Mouse (Mus musculus): ENCODE measurements around the gene Laptm4a.

Gene Laptm4a

GRCm38 (mm10) chr12:8921394-8922368 lies at the start of gene Laptm4a:
Gene Laptm4a (plus strand): TSS chr12:8921664.
- DNase-seq (ENCODE audit: low spot score in 2 of 2): peak; percentile 95 to 96

- DNase-seq (ENCODE audit: low spot score in 2 of 2): no peak
Observed at GRCm38 (mm10) chr12:8875583-8875982, 45.9 kb upstream of the Laptm4a start.

- DNase-seq (ENCODE audit: low spot score in 2 of 2): peak; percentile 37 to 48
Observed at GRCm38 (mm10) chr12:8876865-8877264, 44.6 kb upstream of the Laptm4a start.

GRCm38 (mm10) chr12:8877413-8877812 lies 44.1 kb upstream of the Laptm4a start:
- DNase-seq (ENCODE audit: low spot score in 2 of 2): no peak

- DNase-seq (ENCODE audit: low spot score in 2 of 2): no peak
Observed at GRCm38 (mm10) chr12:8878752-8879151, 42.7 kb upstream of the Laptm4a start.

GRCm38 (mm10) chr12:8879389-8879788 lies 42.1 kb upstream of the Laptm4a start:
- no peak for DNase-seq (ENCODE audit: low spot score in 2 of 2)

DNA sequence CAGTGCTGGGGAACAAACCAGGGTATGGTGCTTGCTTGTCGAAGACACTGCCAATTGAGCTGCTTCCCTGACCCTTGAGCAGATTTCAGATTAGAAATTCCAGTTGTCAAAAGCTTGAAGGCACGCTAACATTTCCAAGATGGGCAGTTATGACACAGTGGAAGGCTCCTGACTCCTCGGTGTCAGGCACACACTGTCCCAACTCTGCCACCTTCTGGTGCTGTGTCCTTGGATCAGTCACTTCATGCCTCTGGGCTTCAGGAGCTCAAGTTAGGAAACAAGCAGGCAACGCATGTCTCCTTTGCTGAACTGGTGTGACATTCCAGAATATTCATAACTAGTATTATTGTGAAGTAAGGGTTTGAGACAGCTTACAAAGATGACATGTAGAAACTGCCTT lies 39.7 kb upstream of the Laptm4a start:
- DNase-seq (ENCODE audit: low spot score in 2 of 2): peak in 1 of 2 experiments; percentile 61

DNA sequence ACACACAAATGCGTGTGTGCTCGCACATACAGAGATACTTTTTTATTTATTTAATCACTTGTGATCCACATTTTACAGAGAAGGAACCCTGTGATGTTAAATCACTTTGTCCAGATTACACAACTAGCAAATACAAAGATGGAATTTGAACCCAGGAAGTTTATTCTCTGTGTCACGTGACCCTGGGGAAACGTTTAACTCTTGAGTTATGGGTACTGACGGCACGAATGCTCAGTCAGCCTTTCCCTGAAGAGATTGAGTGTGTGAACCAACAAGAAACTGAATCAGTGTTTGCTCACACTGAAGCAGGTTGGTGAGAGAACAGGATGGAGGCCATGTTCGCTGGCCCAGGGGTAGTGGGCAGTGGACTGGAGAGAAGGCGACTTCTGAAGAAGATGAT lies 39.1 kb upstream of the Laptm4a start:
- no peak for DNase-seq (ENCODE audit: low spot score in 2 of 2)

- no peak for DNase-seq (ENCODE audit: low spot score in 2 of 2)
Observed at GRCm38 (mm10) chr12:8884426-8885145, 36.9 kb upstream of the Laptm4a start.

- DNase-seq (ENCODE audit: low spot score in 2 of 2): peak in 1 of 2 experiments; percentile 27
Observed at GRCm38 (mm10) chr12:8885146-8885543, 36.3 kb upstream of the Laptm4a start.

- DNase-seq (ENCODE audit: low spot score in 2 of 2): no peak
Observed at GRCm38 (mm10) chr12:8885950-8886349, 35.5 kb upstream of the Laptm4a start.

GRCm38 (mm10) chr12:8888445-8888844 lies 33.0 kb upstream of the Laptm4a start:
- DNase-seq (ENCODE audit: low spot score in 2 of 2): no peak

- DNase-seq (ENCODE audit: low spot score in 2 of 2): peak in 1 of 2 experiments; percentile 60
Observed at GRCm38 (mm10) chr12:8889117-8889665, 32.3 kb upstream of the Laptm4a start.

GRCm38 (mm10) chr12:8892876-8893532 lies 28.5 kb upstream of the Laptm4a start:
- DNase-seq (ENCODE audit: low spot score in 2 of 2): no peak

- DNase-seq (ENCODE audit: low spot score in 2 of 2): no peak
Observed at GRCm38 (mm10) chr12:8897140-8897539, 24.3 kb upstream of the Laptm4a start.

GRCm38 (mm10) chr12:8898879-8899785 lies 22.3 kb upstream of the Laptm4a start:
- no peak for DNase-seq (ENCODE audit: low spot score in 2 of 2)

DNA sequence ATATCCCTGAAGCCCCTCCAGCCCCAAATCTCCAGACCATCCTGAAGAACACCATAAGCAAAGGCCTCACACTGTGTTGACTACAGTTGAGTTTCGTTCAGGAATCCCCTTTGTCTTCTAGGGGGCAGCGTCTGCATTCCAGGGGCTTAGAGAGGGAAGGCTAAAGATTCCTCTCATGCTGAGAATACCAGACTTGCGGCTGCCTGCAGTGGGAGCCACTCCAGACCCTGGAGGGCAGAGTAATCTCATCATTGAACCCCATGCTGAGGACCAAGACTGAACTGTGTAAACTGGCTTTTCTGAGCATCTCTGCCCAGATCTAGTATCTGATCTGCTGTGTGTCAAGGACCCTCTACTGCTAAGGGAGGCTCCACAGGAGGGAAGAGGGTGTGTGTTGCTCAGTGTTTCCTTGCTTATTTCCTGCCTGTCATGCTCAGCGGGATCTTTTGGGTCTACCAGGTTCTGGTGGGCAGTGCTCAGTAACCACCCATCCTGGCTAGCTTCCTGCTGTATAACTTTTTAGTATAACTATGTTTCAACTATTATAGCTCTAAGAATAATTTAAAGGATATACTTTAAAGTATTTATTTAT lies 21.3 kb upstream of the Laptm4a start:
- DNase-seq (ENCODE audit: low spot score in 2 of 2): no peak

DNA sequence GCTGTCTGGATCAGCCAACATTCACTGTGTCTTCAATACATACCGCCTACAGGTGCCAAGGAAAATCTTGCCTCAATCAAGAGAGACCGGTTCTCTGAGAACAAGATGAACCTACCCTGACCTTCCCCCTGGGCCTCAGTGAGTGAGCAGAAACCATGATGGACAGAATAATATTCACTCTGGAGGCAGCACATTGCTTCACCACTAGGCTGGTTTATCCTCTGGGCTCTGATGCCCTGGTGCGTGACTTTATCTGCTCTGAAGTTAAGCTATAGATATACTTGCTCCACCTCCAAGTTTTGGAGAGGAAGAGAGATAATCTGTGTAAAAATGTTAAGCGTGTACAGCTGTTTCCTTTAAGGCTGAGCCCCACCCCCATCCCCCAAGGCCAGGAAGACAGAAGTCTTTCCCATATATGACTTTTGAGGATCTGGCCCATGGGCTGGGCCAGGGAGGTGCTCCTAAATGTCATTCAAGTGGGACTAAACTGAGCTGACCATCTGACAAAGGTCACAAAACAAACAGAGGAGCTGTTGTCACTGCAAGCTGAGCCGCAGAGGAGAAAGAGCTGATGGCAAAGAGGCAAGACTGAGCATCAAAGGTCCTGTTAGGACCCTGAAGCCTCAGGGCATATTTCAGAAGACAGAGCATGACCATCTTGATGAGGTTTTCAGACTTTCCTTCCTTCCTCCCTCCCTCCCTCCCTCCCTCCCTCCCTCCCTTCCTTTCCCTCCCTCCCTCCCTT lies 20.4 kb upstream of the Laptm4a start:
- DNase-seq (ENCODE audit: low spot score in 2 of 2): no peak

- no peak for DNase-seq (ENCODE audit: low spot score in 2 of 2)
Observed at GRCm38 (mm10) chr12:8901934-8902333, 19.5 kb upstream of the Laptm4a start.

GRCm38 (mm10) chr12:8902479-8902878 lies 19.0 kb upstream of the Laptm4a start:
- no peak for DNase-seq (ENCODE audit: low spot score in 2 of 2)
